Comparison of ENCODE assay signal across 8 mouse cellular contexts in genomic region chr17:12994069-12994468, GRCm38 (mm10). TPM values are rescaled to one million over a fixed set of nuclear protein-coding genes. Genes with fewer than 3 reads are reported as not detected.
DNase-seq lines count a peak whose midpoint lies in the region; ATAC-seq and TF ChIP-seq lines count a peak whose summit lies in the region.

Gene Wtap, minus strand, starts transcription at chr17:12994169.

- H3K4me1 ChIP-seq in spleen, adult 2 months (ENCODE audit: control insufficient read depth, insufficient read depth, insufficient read length): peaks cover 2% of the 10 kb centered on the region; the same call in 1 of the 2 replicates
- H3K4me1 ChIP-seq in forebrain, embryonic 10.5 days: peaks cover 15% of the 10 kb centered on the region
- H3K4me1 ChIP-seq in limb, embryonic 13.5 days: peaks cover 17% of the 10 kb centered on the region
- H3K4me1 ChIP-seq in stomach, embryonic 14.5 days (ENCODE audit: control insufficient read depth, insufficient read depth, low read length): peaks cover 7% of the 10 kb centered on the region

- no peak for DNase-seq in spleen, adult 2 months (ENCODE audit: low read depth in 1 of 2, low spot score in 2 of 2)
- no peak for DNase-seq in spleen, postnatal 14 days (ENCODE audit: low spot score in 2 of 2)
- DNase-seq in forebrain, embryonic 10.5 days (ENCODE audit: extremely low spot score, low spot score): no peak
- no peak for DNase-seq in heart, postnatal 25 days (ENCODE audit: low spot score)
- DNase-seq in ovary, postnatal 14 days (ENCODE audit: low spot score): no peak
- DNase-seq in MN1 (ENCODE audit: low spot score): no peak

- H3K9ac ChIP-seq in limb, embryonic 13.5 days: peak within 1 kb of the TSS; percentile 100
- H3K9ac ChIP-seq in stomach, embryonic 14.5 days (replicated peaks; ENCODE audit: low read depth, low read length): peak within 1 kb of the TSS; percentile 98

- WGBS in spleen, adult 2 months: 84% methylated on average over 1 of the region's 1 CpGs
- WGBS in forebrain, embryonic 10.5 days: 79% methylated on average over 1 of the region's 1 CpGs
- WGBS in limb, embryonic 13.5 days: 65% methylated on average over 1 of the region's 1 CpGs
- 77% methylated on average over 1 of the region's 1 CpGs for WGBS in stomach, embryonic 14.5 days

- no peaks in the 10 kb centered on the region; the same call in 1 of the 2 replicates for H3K36me3 ChIP-seq in spleen, adult 2 months (ENCODE audit: control insufficient read depth, insufficient read depth, low read length)
- peaks cover 5% of the 10 kb centered on the region for H3K36me3 ChIP-seq in forebrain, embryonic 10.5 days (replicated peaks)
- H3K36me3 ChIP-seq in limb, embryonic 13.5 days: no peaks in the 10 kb centered on the region
- H3K36me3 ChIP-seq in stomach, embryonic 14.5 days (ENCODE audit: control insufficient read depth, insufficient read depth, low read length): no peaks in the 10 kb centered on the region

- H3K4me3 ChIP-seq in spleen, adult 2 months (ENCODE audit: extremely low read depth, insufficient read depth, insufficient read length): no peak within 1 kb of the TSS
- peak within 1 kb of the TSS; percentile 99 for H3K4me3 ChIP-seq in forebrain, embryonic 10.5 days
- H3K4me3 ChIP-seq in limb, embryonic 13.5 days: peak within 1 kb of the TSS; percentile 99
- H3K4me3 ChIP-seq in stomach, embryonic 14.5 days (ENCODE audit: low read depth, low read length): peak within 1 kb of the TSS; percentile 99

- H3K27me3 ChIP-seq in spleen, adult 2 months (ENCODE audit: control insufficient read depth, insufficient read depth, low read length): no peaks in the 10 kb centered on the region
- no peaks in the 10 kb centered on the region for H3K27me3 ChIP-seq in forebrain, embryonic 10.5 days (ENCODE audit: poor library complexity, severe bottlenecking)
- H3K27me3 ChIP-seq in limb, embryonic 13.5 days: no peaks in the 10 kb centered on the region
- no peaks in the 10 kb centered on the region for H3K27me3 ChIP-seq in stomach, embryonic 14.5 days (ENCODE audit: control insufficient read depth, insufficient read depth, low read length)

- intact Hi-C loops in heart, postnatal 25 days (cut with DNase I): loop anchor here (10.0 kb wide), 1 partner anchor 579 kb away; no protein-coding TSS in a partner anchor

- ATAC-seq in limb, embryonic 13.5 days (ENCODE audit: low FRiP score, low read depth): no peak
- ATAC-seq in stomach, embryonic 14.5 days (ENCODE audit: insufficient number of reproducible peaks, insufficient read depth, low FRiP score, low read depth): no peak

- TF ChIP-seq POLR2A in spleen, adult 2 months (IDR thresholded peaks at IDR 0.05; ENCODE audit: low read depth, low read length): no peak

- no peak within 1 kb of the TSS for H3K27ac ChIP-seq in spleen, adult 2 months (ENCODE audit: insufficient read depth, low read length)
- H3K27ac ChIP-seq in forebrain, embryonic 10.5 days: peak within 1 kb of the TSS; percentile 99
- peak within 1 kb of the TSS; percentile 100; the same call in 1 of the 2 replicates for H3K27ac ChIP-seq in limb, embryonic 13.5 days
- peak within 1 kb of the TSS; percentile 100 for H3K27ac ChIP-seq in stomach, embryonic 14.5 days (ENCODE audit: low read length)

- H3K9me3 ChIP-seq in forebrain, embryonic 10.5 days: no peaks in the 10 kb centered on the region
- no peaks in the 10 kb centered on the region for H3K9me3 ChIP-seq in limb, embryonic 13.5 days
- no peaks in the 10 kb centered on the region for H3K9me3 ChIP-seq in stomach, embryonic 14.5 days (ENCODE audit: control insufficient read depth, low read depth, low read length)

- no peak for TF ChIP-seq CTCF in spleen, adult 2 months (IDR thresholded peaks at IDR 0.05; ENCODE audit: extremely low read depth, insufficient read depth, insufficient read length, insufficient replicate concordance)

- peak within 1 kb of the TSS; percentile 72 for H3K4me2 ChIP-seq in limb, embryonic 13.5 days (replicated peaks)
- peak within 1 kb of the TSS; percentile 55 for H3K4me2 ChIP-seq in stomach, embryonic 14.5 days (replicated peaks; ENCODE audit: low read depth, low read length)

RNA-seq across cellular contexts. Expression of gene Wtap, which starts in this region (rescaled TPM):
- polyA plus RNA-seq in spleen, adult 2 months (2012; rRNA removed): 11.7 TPM in 2 replicates
- 140 and 149 TPM in 2 replicates for polyA plus RNA-seq in forebrain, embryonic 10.5 days (2016; fragmentation: Nextera tagmentation; extraction: Ambion mirVana)
- total RNA-seq in heart, postnatal 25 days (2021): 10 to 100 TPM; 31.7 to 35.6 TPM
- 173 and 180 TPM in 2 replicates for polyA plus RNA-seq in limb, embryonic 13.5 days (2015; fragmentation: Nextera tagmentation; extraction: Ambion mirVana)
- 138 and 146 TPM in 2 replicates for polyA plus RNA-seq in stomach, embryonic 14.5 days (2014; fragmentation: Nextera tagmentation; extraction: Ambion mirVana)

Comparison
In these comparisons a context has a peak if more than half of its experiments do, and no peak if none do; other contexts are left out.
1. RNA of gene Wtap (polyA plus RNA-seq): 173 to 180 TPM in limb, embryonic 13.5 days, 138 to 146 TPM in stomach, embryonic 14.5 days and 140 to 149 TPM in forebrain, embryonic 10.5 days; 11.7 TPM in spleen, adult 2 months; every median in the first group is over 10 times any median in the second.